Mouse (Mus musculus) kidney, adult 2 months (tissue): ENCODE data around the gene Gm9821.

Source experiments
- CTCF ChIP-seq: fragments of 200-500 bp; conservative IDR thresholded peaks from 2 replicates; pipeline ENCODE4 v1.5.1; 2011; ENCODE audit warnings: low read depth, mild to moderate bottlenecking, control low read depth, low read length, moderate library complexity, mixed read lengths; ENCODE audit not compliant: insufficient read depth, insufficient read length
- POLR2A ChIP-seq: fragments of 200-500 bp; IDR thresholded peaks from one replicate; pipeline ENCODE4 v1.6.1; 2011; ENCODE audit warnings: low read depth, low read length, control low read depth

- TF ChIP-seq POLR2A (no peak), CTCF (no peak)
Observed at GRCm38 (mm10) chr2:91899141-91899540, 46.4 kb upstream of the Gm9821 start.
